Mouse (Mus musculus) thymus, postnatal 25 days (tissue): Measurements from ENCODE around the gene Trub2.

ENCODE experiments used
- DNase-seq: peaks from one replicate; pipeline ENCODE4 v3.0.0; 2022

Trub2 gene

GRCm38 (mm10) chr2:29718581-29718980 lies 69.7 kb downstream of the Trub2 start:
- DNase-seq = peak; percentile 57

- DNase-seq = no peak
Measured at GRCm38 (mm10) chr2:29716691-29717090, 71.6 kb downstream of the Trub2 start.

GRCm38 (mm10) chr2:29716143-29716542 lies 72.2 kb downstream of the Trub2 start:
- DNase-seq = no peak

- no peak for DNase-seq
Measured at GRCm38 (mm10) chr2:29714127-29714526, 74.2 kb downstream of the Trub2 start.

- no peak for DNase-seq
Measured at GRCm38 (mm10) chr2:29713501-29713900, 74.8 kb downstream of the Trub2 start.

GRCm38 (mm10) chr2:29711877-29712276 lies 76.4 kb downstream of the Trub2 start:
- DNase-seq = no peak
